Mouse (Mus musculus): ENCODE data around the gene Dkk1. TPM values are rescaled to one million over a fixed set of nuclear protein-coding genes. Genes with fewer than 3 reads are reported as not detected.
A peak's percentile ranks its signal among the peaks of the same experiment; 100 is the strongest.

Gene Dkk1
- polyA plus RNA-seq, 1 experiment from 2014 or later, result 2.5 TPM

- H3K4me3 ChIP-seq, result no peak overlapping the region
- H3K4me1 ChIP-seq, result no peaks in the 10 kb centered on the region; the same call in 1 of the 2 replicates
- H3K9ac ChIP-seq, result no peak overlapping the region
- no peak overlapping the region for H3K4me2 ChIP-seq
- H3K27ac ChIP-seq, result no peak overlapping the region
- H3K9me3 ChIP-seq, result no peaks in the 10 kb centered on the region
- no peak for ATAC-seq (replicated peaks)
- H3K36me3 ChIP-seq (replicated peaks), result no peaks in the 10 kb centered on the region
- no peaks in the 10 kb centered on the region for H3K27me3 ChIP-seq (replicated peaks)
- 81% methylated on average over 4 of the region's 4 CpGs for WGBS
Measured at GRCm38 (mm10) chr19:30510481-30510880, 39.0 kb downstream of the Dkk1 start.

GRCm38 (mm10) chr19:30505497-30505896, 44.0 kb downstream of the Dkk1 start:
- peak; percentile 56; the same call in 1 of the 2 replicates for ATAC-seq (replicated peaks)
- H3K9ac ChIP-seq, result no peak overlapping the region
- H3K4me3 ChIP-seq, result no peak overlapping the region
- 10% methylated on average over 5 of the region's 5 CpGs for WGBS
- H3K36me3 ChIP-seq (replicated peaks), result no peaks in the 10 kb centered on the region
- no peaks in the 10 kb centered on the region for H3K9me3 ChIP-seq
- H3K4me1 ChIP-seq, result peaks cover 5% of the 10 kb centered on the region; the same call in 1 of the 2 replicates
- no peak overlapping the region for H3K27ac ChIP-seq
- H3K27me3 ChIP-seq (replicated peaks), result no peaks in the 10 kb centered on the region
- H3K4me2 ChIP-seq, result peak overlapping the region; percentile 18; the same call in 1 of the 2 replicates

All from midbrain, embryonic 15.5 days (tissue).